Mouse (Mus musculus): ENCODE results near the gene Cnp.
"Not testable (repeated sequence)": the region's sequence is repeated elsewhere in the genome, so short reads cannot be mapped to it uniquely, and the experiment has no call there.

Gene Cnp

DNA sequence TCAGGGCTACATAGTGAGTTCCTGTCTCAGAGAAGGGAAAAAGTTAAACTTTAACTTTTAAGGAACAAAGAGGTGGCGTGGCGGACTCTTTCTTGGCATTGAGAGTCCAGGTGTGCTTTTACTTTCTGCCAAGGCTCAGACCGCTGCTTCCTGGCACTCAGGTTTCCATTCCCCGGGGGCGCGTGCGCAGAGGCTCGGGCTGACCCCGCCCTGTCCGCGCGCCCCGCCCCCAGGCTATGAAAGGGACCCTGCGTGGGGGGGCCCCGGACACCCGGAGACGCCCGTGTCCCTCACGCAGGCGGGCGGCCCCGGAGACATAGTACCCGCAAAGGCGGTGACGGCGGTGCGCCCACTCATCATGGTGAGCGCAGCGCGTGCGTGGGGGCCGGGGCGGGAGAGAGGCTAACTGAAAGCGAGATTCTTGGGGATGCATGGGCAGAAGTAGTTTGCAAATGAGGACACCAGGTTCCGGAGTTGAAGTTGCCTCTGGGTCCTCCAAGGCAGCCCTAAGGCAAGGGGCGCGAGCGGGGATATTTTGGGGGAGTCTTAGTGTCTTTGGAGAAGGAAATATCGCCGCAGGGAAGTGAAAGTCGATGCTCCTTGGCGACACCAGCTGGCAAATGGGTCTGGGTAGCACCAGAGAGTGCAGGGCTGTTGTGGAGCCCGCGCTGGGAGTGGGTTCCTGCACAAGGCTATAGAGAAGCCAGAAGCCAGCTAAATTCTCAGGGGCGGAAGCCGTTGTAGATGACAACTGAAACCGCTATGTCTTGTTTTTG is at the start of gene Cnp:
Gene Cnp (plus strand): TSS at position 197 of the 776 bp plus-strand sequence.
- peak; percentile 86 for DNase-seq

- no peak for DNase-seq
These were observed 49.6 kb upstream of the Cnp start for GRCm38 (mm10) chr11:100524987-100525630.

DNA sequence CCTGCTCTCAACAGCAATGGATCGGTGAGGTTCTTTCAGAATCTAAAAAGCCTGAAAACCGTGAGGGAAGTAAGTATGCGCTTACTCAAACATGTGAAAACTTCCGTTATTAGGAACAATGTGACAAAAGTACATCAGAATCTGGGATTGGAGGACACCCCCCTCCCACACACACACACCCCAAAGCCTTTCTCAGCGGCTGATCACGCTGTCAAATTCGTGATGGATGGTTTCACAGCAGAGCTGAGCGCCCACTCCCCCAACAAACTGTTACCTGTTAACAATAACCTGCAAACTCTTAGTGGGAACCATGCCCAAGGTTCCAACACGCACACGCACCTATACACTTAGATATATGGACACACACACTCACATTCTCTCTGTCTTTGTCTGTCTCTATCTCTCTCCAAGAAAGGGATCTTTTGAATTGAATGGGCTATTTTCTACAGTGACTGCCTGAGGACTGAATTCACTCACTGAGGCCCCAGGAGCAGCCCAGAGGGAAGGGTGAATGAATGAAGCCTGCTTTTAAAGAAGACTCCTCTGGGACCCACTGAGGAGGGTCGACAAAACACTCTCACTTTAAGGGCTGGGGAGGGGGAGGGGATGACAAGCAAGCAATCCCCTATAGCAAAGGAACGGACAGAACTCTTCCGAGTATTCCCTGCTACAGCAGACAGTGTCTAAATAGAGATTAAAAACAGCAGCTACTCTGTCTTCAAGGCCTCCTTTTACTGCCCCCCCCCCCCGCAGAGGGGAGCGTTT is 48.5 kb upstream of the Cnp start:
- DNase-seq: no peak

DNA sequence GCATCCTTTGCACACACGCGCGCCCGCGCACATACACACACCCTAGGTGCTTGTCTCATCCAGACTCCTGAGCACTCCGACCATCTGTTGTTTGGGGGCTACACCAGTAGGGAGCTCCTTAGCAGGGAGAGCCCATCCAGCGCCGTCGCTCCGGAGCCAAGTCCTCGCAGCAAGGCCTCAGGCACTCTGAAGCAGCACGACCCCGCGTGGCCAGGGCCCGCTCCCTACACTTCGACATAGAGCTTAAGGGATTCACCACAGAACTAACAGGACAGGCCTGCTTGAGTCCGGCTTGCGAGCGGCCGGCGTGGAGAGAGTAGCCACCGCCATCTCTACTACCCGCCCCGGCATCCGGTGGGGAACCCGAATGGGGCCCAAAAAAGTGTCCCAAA is 47.6 kb upstream of the Cnp start:
- peak; percentile 74 for DNase-seq

DNA sequence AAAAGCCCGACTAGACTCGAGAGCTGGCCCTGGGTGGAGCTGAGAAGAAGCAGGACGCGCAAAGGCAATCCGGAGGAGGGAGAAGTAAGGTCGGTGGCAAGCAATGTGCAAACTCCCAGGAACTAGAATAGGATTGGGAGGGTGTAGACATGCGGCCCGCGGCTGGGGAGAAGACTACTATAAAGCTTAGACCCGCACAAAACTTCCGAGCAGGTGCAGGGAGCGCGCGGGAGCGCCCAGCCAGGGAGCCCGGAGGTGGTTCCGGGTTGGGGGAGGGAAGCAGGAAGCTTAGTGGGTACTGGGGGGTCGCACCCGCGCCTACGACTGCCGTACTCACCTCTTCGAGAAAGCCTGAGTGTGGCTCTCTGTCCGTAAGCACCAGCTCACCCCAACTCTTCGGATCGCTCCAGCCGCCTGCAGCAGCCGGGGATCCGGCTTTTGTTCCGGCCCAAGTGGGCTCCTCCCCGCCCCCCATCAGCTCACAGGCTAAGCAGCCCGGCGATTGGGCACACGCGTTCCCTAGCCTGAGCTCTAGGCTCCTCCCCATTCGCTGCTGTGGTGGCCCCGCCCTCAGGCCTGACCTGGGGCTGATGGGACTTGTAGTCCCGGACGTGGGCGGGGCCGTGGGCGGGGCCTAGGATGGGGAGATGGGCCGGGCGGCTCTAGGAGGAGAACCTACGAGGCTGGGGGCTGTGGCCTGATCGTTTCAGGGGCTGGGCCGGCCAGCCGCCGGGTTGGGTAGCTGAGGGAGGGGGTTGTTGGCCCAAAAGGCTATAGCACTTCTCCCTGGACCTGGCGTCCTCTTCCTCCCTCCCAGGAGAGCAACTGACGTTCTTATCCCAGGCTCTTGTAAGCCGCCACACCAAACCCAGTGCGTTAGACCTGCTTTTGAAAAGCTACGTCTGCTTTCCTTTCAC is 47.0 kb upstream of the Cnp start, which contains the start of gene Acly:
Gene Acly (minus strand): TSS at position 543 of the 917 bp plus-strand sequence.
- peak; percentile 98 for DNase-seq

- no peak for DNase-seq
These were observed 46.1 kb upstream of the Cnp start for GRCm38 (mm10) chr11:100528375-100529165.

DNA sequence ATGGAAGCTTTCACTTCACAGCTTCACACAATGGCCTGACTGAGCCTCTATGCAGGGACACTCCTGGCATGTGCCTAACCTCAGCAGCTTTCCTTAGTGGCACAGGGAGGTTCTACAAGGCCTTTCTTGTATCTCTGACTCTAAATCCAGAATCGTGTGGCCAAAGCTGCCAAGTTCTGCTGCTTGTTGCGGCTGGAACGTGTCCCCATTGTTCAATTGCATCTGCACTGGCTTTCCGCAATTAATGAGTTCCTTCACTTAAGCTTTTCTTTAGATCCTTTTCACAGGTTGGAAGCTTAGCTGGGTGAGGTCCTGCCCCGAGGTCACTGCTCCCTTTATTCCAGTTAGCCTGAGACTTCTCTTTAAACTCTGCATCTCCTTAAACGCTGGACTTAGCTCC is 40.8 kb upstream of the Cnp start:
- DNase-seq: no peak

DNA sequence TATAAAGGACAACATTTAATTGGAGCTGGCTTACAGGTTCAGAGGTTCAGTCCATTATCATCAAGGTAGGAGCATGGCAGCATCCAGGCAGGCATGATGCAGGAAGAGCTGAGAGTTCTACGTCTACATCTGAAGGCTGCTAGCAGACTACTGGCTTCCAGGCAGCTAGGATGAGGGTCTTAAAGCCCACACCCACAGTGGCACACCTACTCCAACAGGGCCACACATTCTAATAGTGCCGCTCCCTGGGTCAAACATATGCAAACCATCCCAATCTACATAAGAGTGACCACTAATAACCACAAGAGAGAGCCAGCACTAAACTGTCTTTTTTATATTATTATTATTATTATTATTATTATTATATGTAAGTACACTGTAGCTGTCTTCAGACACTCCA is 40.3 kb upstream of the Cnp start:
- DNase-seq: not testable (repeated sequence)

DNA sequence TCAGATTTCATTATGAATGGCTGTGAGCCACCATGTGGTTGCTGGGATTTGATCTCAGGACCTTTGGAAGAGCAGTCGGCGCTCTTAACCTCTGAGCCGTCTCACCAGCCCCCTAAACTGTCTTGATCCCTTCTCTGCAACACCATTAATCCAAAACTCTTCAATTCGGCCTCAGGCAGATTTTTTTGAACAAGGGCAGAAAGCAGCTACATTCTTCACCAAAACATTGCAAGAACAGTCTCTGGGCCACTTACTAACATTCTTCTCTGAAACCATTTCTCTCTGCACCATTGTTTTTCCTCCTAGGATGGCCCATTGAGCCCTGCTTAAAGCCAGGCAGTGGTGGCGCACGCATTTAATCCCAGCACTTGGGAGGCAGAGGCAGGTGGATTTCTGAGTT is 39.9 kb upstream of the Cnp start:
- not testable (repeated sequence) for DNase-seq

GRCm38 (mm10) chr11:100535996-100536395 is 38.7 kb upstream of the Cnp start:
- DNase-seq: no peak

DNA sequence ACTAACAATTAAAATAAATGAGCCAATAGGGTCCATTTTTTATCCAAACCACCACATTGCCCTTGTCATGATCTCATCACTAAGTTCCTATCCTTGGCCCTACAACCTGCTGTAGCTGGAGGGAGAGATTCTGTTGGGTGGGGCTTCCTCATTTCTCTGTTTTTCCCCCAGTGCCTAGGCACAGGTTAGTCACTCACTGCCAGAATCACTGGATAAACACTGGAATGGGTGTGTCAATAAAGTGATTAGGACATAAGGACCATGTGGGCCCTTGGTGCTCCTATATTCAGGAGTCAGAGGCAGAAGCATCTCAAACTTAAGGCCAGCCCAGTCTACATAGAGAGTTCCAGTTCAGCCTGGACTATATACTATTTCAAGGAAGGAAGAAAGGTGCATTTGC is 38.2 kb upstream of the Cnp start:
- no peak for DNase-seq

GRCm38 (mm10) chr11:100540966-100541365 is 33.7 kb upstream of the Cnp start:
- DNase-seq: no peak

GRCm38 (mm10) chr11:100541577-100541976 is 33.1 kb upstream of the Cnp start:
- no peak for DNase-seq

GRCm38 (mm10) chr11:100544832-100545745 is 29.6 kb upstream of the Cnp start, which contains the start of gene Ttc25:
TSS of gene Ttc25 (plus strand) at chr11:100545607.
- peak; percentile 89 for DNase-seq

GRCm38 (mm10) chr11:100545746-100546085 is 29.0 kb upstream of the Cnp start:
- DNase-seq: no peak

DNA sequence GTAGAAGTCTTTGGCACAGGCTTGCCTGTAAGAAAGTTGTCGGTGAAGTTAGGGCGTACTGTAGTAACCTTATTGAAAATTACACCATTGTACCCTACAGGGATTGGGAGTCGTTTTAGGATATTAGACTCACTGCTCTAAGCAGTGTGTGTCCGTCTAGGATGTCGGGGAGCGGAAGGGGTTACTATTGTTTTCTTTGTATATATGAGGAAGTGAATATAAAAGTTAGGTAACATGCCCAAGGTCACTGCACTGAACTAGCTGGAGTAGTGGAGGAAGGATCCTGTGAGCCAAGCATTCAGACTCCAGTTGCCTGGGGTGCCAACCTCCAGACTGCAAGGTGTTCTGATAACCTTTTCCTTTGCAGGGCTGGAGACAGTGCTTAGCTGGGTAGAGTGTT is 27.7 kb upstream of the Cnp start:
- DNase-seq: no peak

- no peak for DNase-seq
These were observed 26.6 kb upstream of the Cnp start for GRCm38 (mm10) chr11:100548141-100548540.

DNA sequence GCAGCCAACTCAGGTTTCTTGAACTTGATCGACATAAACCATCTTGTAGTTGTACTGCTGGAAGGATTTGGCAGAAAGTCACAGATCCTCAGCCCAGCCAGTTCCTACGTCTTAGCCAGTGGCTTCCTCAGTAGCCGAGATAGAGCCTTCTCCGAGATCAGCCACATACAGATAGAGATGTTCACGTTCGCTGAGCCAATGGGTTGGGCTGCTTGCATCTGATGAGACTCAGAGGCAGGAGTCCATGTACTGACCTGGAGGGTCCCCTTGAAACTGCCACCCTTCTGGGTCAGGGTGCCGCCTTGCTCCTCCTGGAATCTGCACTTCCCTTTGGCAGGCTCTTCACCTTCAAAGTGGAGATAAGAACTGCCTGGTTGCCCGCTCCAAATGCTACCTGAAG is 25.2 kb upstream of the Cnp start:
- DNase-seq: no peak

GRCm38 (mm10) chr11:100550101-100550500 is 24.6 kb upstream of the Cnp start:
- no peak for DNase-seq

DNA sequence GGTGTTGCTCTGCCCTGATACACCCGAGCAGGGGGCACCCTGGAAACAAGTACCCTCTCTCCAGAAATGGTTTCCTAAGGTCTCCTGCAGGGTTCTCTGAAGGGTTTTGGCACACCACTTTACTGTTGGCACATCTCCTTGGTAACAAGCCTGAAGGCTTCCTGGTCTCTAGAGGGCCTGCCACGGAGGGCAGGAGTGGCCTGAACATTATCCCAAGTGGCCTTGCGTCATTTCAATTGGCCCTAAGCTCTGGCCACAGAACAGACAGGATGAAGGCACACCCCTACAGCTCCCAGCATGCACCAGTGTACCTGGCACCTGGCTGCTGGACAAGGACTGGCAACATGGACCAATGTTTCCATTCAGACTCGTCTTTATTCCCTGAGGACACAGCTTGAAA is 21.9 kb upstream of the Cnp start:
- DNase-seq: no peak

- DNase-seq: peak; percentile 58
These were observed 19.1 kb upstream of the Cnp start for GRCm38 (mm10) chr11:100555583-100555982.
